Mouse (Mus musculus) Patski (cell line): ENCODE data around the gene Nfix. TPM values are rescaled to one million over a fixed set of nuclear protein-coding genes. Genes with fewer than 3 reads are reported as not detected.
"Not testable (repeated sequence)": the region's sequence is repeated elsewhere in the genome, so short reads cannot be mapped to it uniquely, and the experiment has no call there.

Source experiments
- ATAC-seq: fragments of 100-300 bp; one replicate; pipeline ENCODE4 v1.8.0; 2021
- CTCF ChIA-PET: fragments of 350-600 bp; sonication (Branson Sonifier 250); formaldehyde crosslinking; loops from one replicate; lab custom pipeline; 2022; ENCODE audit warnings: inconsistent platforms; lab: Charles Lee
- POLR2A ChIA-PET: fragments of 350-600 bp; sonication (Branson Sonifier 250); formaldehyde crosslinking; loops from one replicate; lab custom pipeline; 2022; ENCODE audit warnings: antibody characterized with exemption, inconsistent platforms; lab: Charles Lee
- DNase-seq: peaks from one replicate; pipeline ENCODE4 v3.0.0-alpha.2; 2011; ENCODE audit warnings: low read depth, low spot score
- H3K27me3 ChIP-seq: fragments of 371-371 bp; one replicate; pipeline ENCODE4 v1.5.1; 2021
- CTCF ChIP-seq: fragments of 100-300 bp; IDR thresholded peaks from one replicate; pipeline ENCODE4 v1.5.1; 2021
- in situ Hi-C: fragments of 300-500 bp; cut with MboI; formaldehyde crosslinking; loops from 3 replicates; pipeline ENCODE4 v1.11.1; 2018; ENCODE audit warnings: low pct_unique_long_range_greater_than_20kb, mixed read lengths
- polyA plus RNA-seq: library from polyadenylated mRNA; unstranded; gene quantifications from one replicate; pipeline ENCODE4 v1.2.3, GENCODE M21; 2021

Nfix gene
- polyA plus RNA-seq, 1 experiment from 2014 or later: 32.5 TPM

GRCm38 (mm10) chr8:84686191-84687002 lies 113.7 kb downstream of the Nfix start, which contains the start of gene Trmt1:
Trmt1 (plus strand) TSS chr8:84686307.
- POLR2A ChIA-PET: interaction anchor here (0.5 to 1.1 kb wide), 3 partner anchors 18 to 62 kb away, joined by 3 to 5 read pairs (median 3); no protein-coding TSS in a partner anchor
- ATAC-seq (no peak), DNase-seq (no peak)
- no peaks in the 10 kb centered on the region for H3K27me3 ChIP-seq
- CTCF ChIA-PET: no interaction called here
- in situ Hi-C loops: no loop called here
- no peak for TF ChIP-seq CTCF

DNA sequence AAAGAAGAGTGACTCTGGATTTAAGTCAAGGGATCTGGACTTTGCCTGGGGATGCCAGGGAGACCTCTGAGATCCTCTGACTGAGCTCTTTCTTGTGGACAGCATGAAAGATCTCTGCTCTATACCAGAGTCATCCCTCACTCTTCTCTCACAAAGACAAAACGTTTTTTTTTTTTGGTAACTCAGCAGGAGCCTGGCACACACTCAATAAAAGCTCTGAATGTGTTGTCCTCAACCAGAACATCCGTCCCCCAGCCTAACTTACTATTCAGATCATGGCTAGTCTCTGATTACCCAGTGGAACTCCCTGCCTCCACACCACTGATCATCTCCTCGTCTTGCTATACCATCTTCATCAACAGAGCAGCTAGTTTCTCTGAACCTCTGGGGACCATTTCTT lies 115.6 kb downstream of the Nfix start:
- no peak for ATAC-seq
- H3K27me3 ChIP-seq: no peaks in the 10 kb centered on the region
- TF ChIP-seq CTCF: no peak
- ChIA-PET CTCF (interaction anchor here (1.0 kb wide), 1 partner anchor 19 kb away, joined by 3 read pairs; no protein-coding TSS in a partner anchor), POLR2A (interaction anchor here (0.9 to 1.7 kb wide), 2 partner anchors 23 to 129 kb away, joined by 3 to 5 read pairs; partner anchors contain the start of gene Ier2)
- in situ Hi-C loops: no loop called here
- no peak for DNase-seq

GRCm38 (mm10) chr8:84682257-84682656 lies 117.9 kb downstream of the Nfix start:
- CTCF ChIA-PET: interaction anchor here (0.9 to 1.2 kb wide), 2 partner anchors 13 to 16 kb away, joined by 3 to 4 read pairs; no protein-coding TSS in a partner anchor
- no peak for ATAC-seq
- in situ Hi-C loops: no loop called here

DNA sequence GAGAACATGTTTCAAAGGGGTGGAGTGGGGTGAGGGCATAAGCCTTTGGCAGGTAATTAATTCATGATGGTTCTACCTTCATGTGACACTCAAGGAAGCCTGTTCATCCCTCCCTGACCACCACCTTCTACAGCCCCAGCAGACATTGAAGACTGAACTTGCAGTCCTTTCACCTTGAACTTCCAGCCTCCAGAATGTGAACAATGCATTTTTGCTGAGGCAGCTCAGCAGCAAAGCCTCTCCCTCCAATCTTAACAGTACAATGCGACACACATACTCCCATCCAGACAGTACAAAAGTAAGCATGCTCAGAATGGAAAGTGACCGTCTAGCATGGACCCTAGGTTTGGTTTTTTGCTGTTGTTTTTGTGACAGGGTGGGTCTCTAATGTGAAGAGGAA lies 118.7 kb downstream of the Nfix start:
- TF ChIP-seq CTCF: no peak
- POLR2A ChIA-PET: interaction anchor here (0.5 to 1.2 kb wide), 2 partner anchors 16 to 1067 kb away, joined by 3 read pairs; no protein-coding TSS in a partner anchor
- DNase-seq (no peak), ATAC-seq (no peak)
- CTCF ChIA-PET: interaction anchor here (0.9 to 1.2 kb wide), 2 partner anchors 12 to 16 kb away, joined by 3 to 4 read pairs; no protein-coding TSS in a partner anchor
- in situ Hi-C loops: no loop called here
- H3K27me3 ChIP-seq: no peaks in the 10 kb centered on the region

More at GRCm38 (mm10) chr8:84682257-84682656, 117.9 kb downstream of the Nfix start:
- POLR2A ChIA-PET: interaction anchor here (0.5 to 1.2 kb wide), 2 partner anchors 17 to 1068 kb away, joined by 3 read pairs; no protein-coding TSS in a partner anchor
- no peak for DNase-seq
- H3K27me3 ChIP-seq: no peaks in the 10 kb centered on the region
- TF ChIP-seq CTCF: no peak

DNA sequence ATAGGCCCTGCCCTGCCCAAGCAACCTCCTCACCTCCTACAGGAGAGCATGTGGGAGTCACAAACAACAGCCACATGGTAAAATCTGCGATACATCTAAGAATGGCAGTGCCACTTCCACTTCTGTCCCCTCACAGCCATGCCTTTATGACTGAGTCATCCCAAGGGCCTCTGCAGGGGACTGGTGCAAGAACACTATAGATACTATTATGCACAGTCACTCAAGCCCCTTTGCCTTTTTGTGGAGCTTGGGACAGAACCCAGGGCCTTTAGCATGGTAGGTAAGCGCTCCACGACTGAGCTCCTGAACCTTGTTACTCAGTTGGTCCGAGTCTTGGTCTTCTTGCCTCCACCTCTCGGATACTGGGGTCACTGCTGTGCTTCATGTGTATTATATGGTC lies 122.8 kb downstream of the Nfix start:
- CTCF ChIA-PET: no interaction called here
- POLR2A ChIA-PET: no interaction called here
- TF ChIP-seq CTCF: no peak
- no peak for ATAC-seq
- DNase-seq: no peak
- no peaks in the 10 kb centered on the region for H3K27me3 ChIP-seq
- in situ Hi-C loops: no loop called here

GRCm38 (mm10) chr8:84670295-84671006 lies 129.7 kb downstream of the Nfix start:
- ChIA-PET POLR2A (interaction anchor here (1.0 kb wide), 1 partner anchor 19 kb away, joined by 3 read pairs; no protein-coding TSS in a partner anchor), CTCF (interaction anchor here (1.9 kb wide), 1 partner anchor 11 kb away, joined by 4 read pairs; no protein-coding TSS in a partner anchor)
- ATAC-seq, H3K27me3 ChIP-seq, DNase-seq: not testable (repeated sequence)
- in situ Hi-C loops: loop anchor here (25.0 kb wide), 1 partner anchor 658 kb away; the partner anchor contains the start of genes 1700067K01Rik, 2210011C24Rik and Palm3

DNA sequence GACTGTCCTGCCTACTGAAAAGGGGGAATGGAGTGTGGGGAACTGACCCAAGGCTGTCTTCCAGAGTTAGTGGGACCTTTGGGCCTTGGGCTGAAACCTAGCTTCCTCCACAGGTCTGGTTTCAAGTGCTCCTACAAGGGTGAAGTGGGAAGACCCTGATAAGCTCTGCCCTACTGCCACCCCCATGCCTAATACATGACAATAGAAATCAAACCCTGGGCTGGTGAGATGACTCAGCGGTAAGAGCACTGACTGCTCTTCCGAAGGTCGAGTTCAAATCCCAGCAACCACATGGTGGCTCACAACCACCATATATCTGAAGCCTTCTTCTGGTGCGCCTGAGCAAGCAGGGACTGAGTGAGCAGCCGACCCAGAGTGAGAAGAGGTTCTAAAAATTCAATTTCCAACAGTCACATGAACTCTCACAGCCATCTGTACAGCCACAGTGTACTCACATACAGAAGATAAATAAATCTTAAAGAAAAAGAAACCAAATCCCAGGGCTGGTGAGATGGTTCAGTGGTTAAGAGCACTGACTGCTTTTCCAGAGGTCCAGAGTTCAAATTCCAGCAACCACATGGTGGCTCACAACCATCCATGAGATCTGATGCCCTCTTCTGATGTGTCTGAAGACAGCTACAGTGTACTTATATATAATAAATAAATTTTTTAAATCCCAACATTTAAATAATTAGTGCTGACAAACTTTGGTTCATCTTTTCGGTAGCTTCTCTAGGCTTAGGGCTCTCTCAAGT lies 131.2 kb downstream of the Nfix start:
- ChIA-PET CTCF (interaction anchor here (0.7 to 1.9 kb wide), 2 partner anchors 13 to 16 kb away, joined by 3 to 4 read pairs; no protein-coding TSS in a partner anchor), POLR2A (interaction anchor here (1.1 kb wide), 1 partner anchor 18 kb away, joined by 3 read pairs; no protein-coding TSS in a partner anchor)
- ATAC-seq: no peak
- in situ Hi-C loops: loop anchor here (10.0 to 25.0 kb wide), 2 partner anchors 316 to 657 kb away; partner anchors contain the start of genes 1700067K01Rik, 2210011C24Rik and Palm3
- no peaks in the 10 kb centered on the region for H3K27me3 ChIP-seq
- no peak for TF ChIP-seq CTCF
- no peak for DNase-seq

- CTCF ChIA-PET: interaction anchor here (0.7 kb wide), 1 partner anchor 17 kb away, joined by 3 read pairs; no protein-coding TSS in a partner anchor
- ATAC-seq (no peak), DNase-seq (no peak)
- POLR2A ChIA-PET: interaction anchor here (0.6 to 1.1 kb wide), 2 partner anchors 19 to 164 kb away, joined by 3 read pairs; no protein-coding TSS in a partner anchor
- no peak for TF ChIP-seq CTCF
- in situ Hi-C loops: loop anchor here (10.0 to 25.0 kb wide), 2 partner anchors 317 to 656 kb away; partner anchors contain the start of genes 1700067K01Rik, 2210011C24Rik and Palm3
- H3K27me3 ChIP-seq: no peaks in the 10 kb centered on the region
These were observed 132.1 kb downstream of the Nfix start for GRCm38 (mm10) chr8:84668081-84668480.

GRCm38 (mm10) chr8:84665385-84665893 lies 134.7 kb downstream of the Nfix start:
- DNase-seq (no peak), ATAC-seq (no peak)
- POLR2A ChIA-PET: interaction anchor here (0.8 to 1.0 kb wide), 4 partner anchors 17 to 44 kb away, joined by 3 read pairs; no protein-coding TSS in a partner anchor
- H3K27me3 ChIP-seq: no peaks in the 10 kb centered on the region
- no peak for TF ChIP-seq CTCF
- CTCF ChIA-PET: interaction anchor here (1.2 to 1.8 kb wide), 4 partner anchors 14 to 148 kb away, joined by 3 to 7 read pairs (median 4); no protein-coding TSS in a partner anchor
- in situ Hi-C loops: loop anchor here (10.0 to 25.0 kb wide), 2 partner anchors 319 to 653 kb away; partner anchors contain the start of genes 1700067K01Rik, 2210011C24Rik and Palm3
